Mouse (Mus musculus): ENCODE data around the gene Med17.

Gene Med17

DNA sequence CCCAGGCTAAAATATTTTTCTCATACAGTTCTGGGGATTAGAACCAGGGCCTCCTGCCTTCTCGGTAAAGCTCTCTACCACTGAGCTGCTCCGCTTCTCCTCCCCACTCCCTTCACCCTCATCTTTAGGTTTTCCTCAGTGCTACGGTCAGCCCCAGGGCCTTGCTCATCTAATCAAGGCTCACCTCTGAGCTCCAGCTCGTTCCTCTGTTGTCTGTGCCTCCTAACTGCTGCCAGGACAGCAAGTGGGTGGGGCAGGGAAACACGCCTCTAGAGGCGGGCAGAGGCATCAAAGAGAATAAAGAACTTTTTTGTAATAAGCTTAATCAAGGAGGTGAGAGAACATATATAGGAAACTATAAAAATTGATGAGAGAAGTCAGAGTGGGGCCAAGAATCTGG, 8.1 kb upstream of the Med17 start:
- no peak for DNase-seq

DNA sequence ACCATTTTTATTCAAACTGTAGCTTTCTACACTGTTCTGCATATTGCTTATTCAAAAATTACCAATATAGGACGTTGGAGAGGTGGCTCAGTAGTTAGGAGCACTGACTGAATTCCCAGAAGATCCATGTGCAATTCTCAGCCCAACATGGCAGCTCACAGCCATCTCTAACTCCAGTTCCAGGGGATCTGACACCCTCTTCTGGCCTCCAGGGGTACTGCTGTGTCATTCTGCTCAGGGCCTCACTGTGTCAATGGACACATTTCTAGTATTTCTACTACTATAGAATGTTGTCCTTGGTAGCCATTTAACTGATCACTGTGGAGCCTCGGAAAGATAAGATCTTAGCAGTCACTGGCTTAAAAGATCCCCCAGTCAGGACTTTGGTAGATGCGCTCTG, 5.7 kb upstream of the Med17 start:
- DNase-seq = no peak

- DNase-seq = no peak
Observed at GRCm38 (mm10) chr9:15280491-15280879, 754 bp upstream of the Med17 start.

- no peak for DNase-seq
Observed at GRCm38 (mm10) chr9:15279139-15279648, 537 bp downstream of the Med17 start.

GRCm38 (mm10) chr9:15278343-15278742, 1.4 kb downstream of the Med17 start:
- DNase-seq = no peak

DNA sequence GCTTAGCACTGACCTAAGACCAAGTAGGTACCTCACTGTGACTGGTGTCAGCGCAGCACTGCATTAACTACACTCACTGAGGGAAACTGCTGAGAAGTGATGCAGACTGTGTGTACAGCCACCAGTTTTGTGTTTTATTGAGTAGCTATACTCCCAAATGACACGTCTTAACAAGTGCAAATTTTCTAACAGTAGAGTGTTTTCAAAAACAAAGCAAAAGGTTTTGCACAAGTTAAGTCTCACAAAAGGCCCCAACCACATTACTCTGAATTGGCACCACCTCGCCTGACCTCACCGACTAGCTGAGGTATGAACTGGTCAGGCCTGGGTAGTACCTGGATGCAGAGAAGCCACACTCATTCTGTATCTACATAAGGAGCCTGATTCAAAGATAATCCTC, 2.9 kb downstream of the Med17 start:
- no peak for DNase-seq

- DNase-seq = no peak
Observed at GRCm38 (mm10) chr9:15273981-15274380, 5.8 kb downstream of the Med17 start.

DNA sequence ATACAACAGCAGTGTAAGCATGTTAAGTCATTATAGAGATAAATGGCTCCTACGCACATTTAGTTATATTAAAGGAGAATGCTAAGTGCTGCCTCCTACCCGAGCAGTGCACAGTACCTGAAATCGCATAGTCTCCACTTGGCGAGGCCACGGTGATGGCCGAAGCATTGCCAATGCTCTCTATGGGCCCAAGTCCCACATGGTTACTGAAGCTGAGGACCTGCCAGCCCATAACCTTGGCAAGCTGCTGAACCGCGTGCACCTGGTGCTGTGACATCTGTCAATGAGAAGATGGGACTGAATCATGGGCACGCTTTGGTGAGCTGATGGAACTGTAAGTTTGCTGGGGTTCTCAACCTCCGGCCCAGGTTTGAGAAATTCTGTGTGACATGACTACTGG, 16.2 kb downstream of the Med17 start:
- no peak for DNase-seq

DNA sequence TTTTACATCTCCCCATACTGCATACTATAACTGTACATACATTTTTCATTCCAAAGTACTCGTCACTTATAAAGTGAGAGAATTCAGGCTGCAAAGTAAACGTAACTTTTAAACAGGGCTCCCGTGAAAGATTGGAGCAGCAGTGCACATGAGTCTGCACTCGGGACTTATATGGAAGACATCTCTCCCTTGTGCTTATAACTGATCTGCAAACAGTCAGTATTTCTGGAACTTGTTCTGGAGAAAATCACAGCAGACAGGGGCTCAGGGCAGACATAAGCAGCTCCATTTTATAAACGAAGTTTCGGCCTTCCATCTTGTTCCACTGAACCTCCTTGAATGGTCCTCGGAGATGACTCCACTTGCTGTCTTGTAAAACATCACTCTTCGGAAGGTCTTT, 17.8 kb downstream of the Med17 start:
- DNase-seq = no peak

GRCm38 (mm10) chr9:15256214-15256613, 23.5 kb downstream of the Med17 start:
- no peak for DNase-seq

- no peak for DNase-seq
Observed at GRCm38 (mm10) chr9:15254501-15254900, 25.2 kb downstream of the Med17 start.

DNA sequence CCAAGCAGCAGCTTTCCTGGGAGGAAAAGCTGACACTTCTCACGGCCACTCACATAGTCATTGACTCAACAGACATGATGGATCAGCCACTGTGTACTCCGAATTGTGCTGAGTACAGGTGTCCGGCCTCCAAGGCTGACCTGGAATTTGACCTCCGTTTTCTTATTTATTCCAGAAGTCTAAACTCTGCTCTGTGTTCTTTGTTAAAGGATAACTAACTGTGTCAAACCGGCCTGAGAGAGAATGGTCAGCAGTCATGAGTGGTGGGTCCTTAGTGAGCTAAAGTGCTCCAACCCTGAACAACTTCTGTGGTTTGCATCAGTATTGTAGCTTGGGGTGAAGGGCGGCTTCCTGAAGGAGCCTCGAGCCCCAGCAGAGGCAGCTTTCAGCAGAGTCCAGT, 27.5 kb downstream of the Med17 start:
- DNase-seq = no peak

DNA sequence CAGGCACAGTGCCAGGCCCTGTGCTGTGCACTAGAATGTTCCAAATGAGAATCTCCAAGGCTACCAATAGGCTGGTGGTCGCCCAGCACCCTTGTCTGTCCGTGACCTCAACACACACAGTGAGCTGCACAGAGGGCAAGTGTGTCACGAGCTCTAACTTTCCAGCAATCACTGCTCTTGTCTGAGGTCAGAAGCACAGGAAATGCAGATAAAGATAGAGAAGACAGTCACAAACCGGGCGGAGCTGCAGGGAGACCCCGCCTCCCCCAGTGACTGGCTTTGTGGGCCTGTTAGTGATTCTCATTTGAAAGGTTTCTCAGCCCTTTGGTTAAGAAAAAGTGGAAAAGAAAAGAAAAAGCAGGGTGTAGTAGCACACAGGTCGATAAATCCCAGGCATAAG, 29.4 kb downstream of the Med17 start:
- DNase-seq = no peak

GRCm38 (mm10) chr9:15245319-15246075, 34.2 kb downstream of the Med17 start:
- no peak for DNase-seq

DNA sequence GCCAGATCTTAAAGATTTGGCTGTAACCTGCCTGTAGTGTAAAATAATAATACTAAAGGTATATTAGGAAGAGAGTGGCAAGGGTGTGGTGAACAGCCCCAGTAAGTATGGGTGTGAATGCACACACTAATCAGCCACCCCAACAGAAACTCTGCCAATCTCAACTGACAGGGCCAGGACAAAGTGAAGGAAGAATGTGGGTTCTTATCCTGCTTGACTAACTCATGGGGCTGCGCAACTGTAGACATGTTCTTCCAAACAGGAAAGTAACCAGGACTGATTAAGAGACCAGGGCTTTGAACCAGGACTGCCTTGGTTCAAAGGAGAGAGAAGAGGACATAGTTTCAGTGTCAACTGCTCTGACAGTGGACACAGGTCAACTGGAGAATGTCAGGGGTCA, 37.6 kb downstream of the Med17 start:
- no peak for DNase-seq

GRCm38 (mm10) chr9:15241596-15241939, 38.2 kb downstream of the Med17 start:
- no peak for DNase-seq

- DNase-seq = no peak
Observed at GRCm38 (mm10) chr9:15240863-15241595, 38.7 kb downstream of the Med17 start.

GRCm38 (mm10) chr9:15240006-15240405, 39.7 kb downstream of the Med17 start:
- DNase-seq = no peak

- no peak for DNase-seq
Observed at GRCm38 (mm10) chr9:15239042-15239925, 40.4 kb downstream of the Med17 start, which contains the start of gene Vstm5. Gene Vstm5 (plus strand): TSS chr9:15239045.

GRCm38 (mm10) chr9:15238297-15238990, 41.3 kb downstream of the Med17 start:
- DNase-seq = no peak

DNA sequence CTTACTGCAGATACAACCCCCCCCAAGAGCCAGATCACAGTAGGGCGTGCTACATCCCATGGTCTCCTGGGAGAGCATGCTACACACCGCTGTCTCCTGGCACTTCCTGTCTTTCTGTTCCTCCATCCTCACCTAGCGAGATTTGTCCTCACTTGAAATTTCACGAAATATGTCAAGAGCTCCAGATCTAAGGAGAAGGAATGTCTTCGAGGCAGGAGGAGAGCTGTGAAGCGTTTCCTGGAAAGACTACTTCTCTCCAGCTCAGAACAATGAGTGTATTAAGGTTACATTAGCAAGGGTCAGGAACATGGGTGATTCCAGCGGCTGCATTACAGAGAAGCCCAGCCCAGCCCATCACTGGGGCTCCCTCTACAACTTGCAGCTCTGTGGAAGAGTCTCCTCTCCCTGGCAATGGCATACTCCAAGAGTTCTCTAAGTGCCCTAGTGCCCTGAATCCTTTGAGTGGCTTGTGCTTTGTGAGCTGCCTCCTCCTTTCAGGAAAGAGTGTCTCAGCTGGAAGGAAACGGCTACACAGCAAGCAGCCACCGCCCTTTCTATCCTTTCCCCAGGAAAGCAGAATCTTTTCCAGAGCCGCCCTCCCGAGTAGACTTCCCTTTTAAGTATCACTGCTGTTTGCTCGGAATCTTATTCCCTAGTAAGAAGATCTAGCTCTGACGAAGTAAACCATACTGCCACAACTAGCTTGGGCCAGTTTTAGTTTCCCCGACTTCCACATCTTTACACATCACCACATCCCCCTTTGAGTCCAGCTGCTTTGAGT, 42.0 kb downstream of the Med17 start:
- no peak for DNase-seq

DNA sequence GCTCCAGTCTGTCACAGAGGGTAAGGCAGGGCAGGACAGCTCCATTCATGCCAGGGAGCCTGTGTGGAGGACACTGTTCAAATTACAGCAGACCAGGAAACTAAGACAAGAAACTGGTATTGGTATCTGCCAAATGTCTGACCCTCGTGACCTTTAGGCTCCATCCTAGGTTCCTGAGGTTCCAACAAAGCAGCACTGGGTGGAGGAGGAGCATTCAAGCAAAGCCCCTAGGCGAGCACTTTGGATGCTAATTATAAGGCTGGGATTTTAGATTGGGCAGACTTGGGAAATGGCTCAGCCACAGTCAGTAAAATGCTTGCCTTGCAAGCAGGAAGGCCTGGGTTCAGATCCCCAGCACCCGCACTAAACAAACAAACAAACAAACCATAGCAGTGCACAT, 43.7 kb downstream of the Med17 start:
- DNase-seq = no peak

All from thymus, adult 18-20 months (tissue).